Mouse (Mus musculus) gastrocnemius, adult 2 months (tissue): Measurements from ENCODE around the gene Gm5105. TPM values are rescaled to one million over a fixed set of nuclear protein-coding genes. Genes with fewer than 3 reads are reported as not detected.

Source experiments
- DNase-seq: peaks from one replicate; pipeline ENCODE4 v3.0.0; 2022
- H3K27ac ChIP-seq: fragments of 200-600 bp; 2 replicates; pipeline ENCODE4 v1.8.1; 2022; ENCODE audit warnings: mild to moderate bottlenecking
- H3K4me3 ChIP-seq: fragments of 200-600 bp; 2 replicates; pipeline ENCODE4 v1.8.1; 2022; ENCODE audit warnings: mild to moderate bottlenecking, moderate library complexity
- CTCF ChIP-seq: fragments of 200-600 bp; IDR thresholded peaks from 2 replicates; pipeline ENCODE4 v1.8.1; 2022; ENCODE audit warnings: antibody characterized with exemption, mild to moderate bottlenecking, moderate library complexity
- intact Hi-C: fragments of 180-260 bp; cut with DNase I; formaldehyde crosslinking; loops from one replicate; pipeline ENCODE4 v1.15.1; 2025
- total RNA-seq, 2 experiments: library from RNA; stranded (reverse); gene quantifications; 2 replicates each; pipeline ENCODE4 v1.2.3; 2021

Gene Gm5105
- total RNA-seq, 2 experiments from 2014 or later, result 1.3 to 1.8 TPM

DNA sequence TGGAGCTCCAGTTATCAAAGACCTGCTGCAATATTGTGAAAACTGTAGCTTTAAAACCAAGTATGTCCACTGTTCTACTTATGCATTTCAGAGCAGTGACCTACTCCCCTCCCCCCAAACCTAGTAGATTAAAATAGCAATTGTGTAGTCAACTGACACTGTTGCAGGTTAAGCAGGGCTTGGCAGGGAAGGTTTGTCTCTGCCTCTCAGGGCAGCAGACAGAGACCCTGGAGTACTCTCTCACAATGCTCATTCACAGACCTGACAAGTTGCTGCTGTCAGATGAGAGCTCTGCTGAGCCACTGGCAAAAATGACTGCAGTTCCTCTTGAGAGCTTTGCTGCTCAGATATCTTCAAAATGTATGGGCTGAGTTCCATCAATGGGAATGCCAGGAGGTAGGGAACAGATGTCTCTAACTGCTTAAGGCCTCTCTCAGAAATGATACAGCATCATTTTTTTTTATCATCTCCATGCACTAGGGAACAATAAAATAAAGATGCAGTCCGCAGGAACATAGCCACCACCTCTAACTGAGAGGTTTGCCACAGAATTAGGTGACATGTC lies 16.0 kb upstream of the Gm5105 start:
- DNase-seq, result no peak
- intact Hi-C loops, result no loop called here
- no peak overlapping the region for H3K4me3 ChIP-seq
- TF ChIP-seq CTCF, result no peak
- H3K27ac ChIP-seq, result peak overlapping the region; percentile 77

DNA sequence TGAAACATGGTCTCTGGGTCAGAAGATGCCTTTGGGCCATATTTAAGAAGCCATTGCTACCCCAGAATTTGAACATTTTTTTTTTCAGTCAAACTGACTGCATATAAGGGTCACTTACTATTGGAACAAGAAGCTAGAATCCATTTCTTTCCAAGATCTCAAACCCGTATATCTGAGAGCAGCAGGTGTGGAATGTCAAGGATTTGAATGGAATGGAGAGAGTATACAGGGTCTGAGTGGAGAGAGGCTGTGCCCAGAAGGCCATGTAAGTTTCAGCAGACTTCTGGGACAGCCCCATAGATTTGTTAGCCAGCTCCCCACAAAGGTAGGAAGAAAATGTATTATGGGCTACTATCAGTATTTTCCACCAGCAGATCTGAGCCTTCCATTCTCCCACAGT lies 11.5 kb upstream of the Gm5105 start:
- Histone ChIP-seq H3K4me3 (no peak overlapping the region), H3K27ac (no peak overlapping the region; the same call in 1 of the 2 replicates)
- DNase-seq, result no peak
- intact Hi-C loops, result no loop called here
- TF ChIP-seq CTCF, result no peak

- intact Hi-C loops, result no loop called here
- H3K27ac ChIP-seq, result peak overlapping the region; percentile 68; the same call in 1 of the 2 replicates
- DNase-seq, result no peak
- H3K4me3 ChIP-seq, result no peak overlapping the region
- no peak for TF ChIP-seq CTCF
Measured at GRCm38 (mm10) chr3:138077476-138078340, 10.5 kb upstream of the Gm5105 start.

DNA sequence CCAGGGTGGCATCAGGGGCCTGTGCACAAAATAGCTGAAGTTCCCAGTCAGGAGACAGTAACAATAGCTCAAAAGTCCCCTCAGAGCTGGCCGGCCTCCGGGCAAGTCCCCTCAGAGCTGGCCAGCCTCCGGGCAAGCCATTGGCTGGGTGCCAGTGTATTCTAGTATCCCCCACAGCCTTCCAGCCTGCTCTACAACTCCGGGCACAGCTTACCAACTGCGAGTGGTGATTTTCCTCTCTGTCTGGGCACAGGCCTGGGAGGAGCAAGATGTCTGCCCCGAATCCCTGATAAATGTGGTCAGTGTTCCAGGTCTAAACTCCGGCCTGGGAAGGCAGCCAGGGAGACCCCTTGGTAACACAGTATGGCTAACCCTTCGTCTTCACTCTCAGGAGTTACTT lies 8.0 kb upstream of the Gm5105 start:
- peak; percentile 75 for DNase-seq
- no peak for TF ChIP-seq CTCF
- intact Hi-C loops, result no loop called here
- H3K27ac ChIP-seq, result peak overlapping the region; percentile 68
- H3K4me3 ChIP-seq, result peak overlapping the region; percentile 41

DNA sequence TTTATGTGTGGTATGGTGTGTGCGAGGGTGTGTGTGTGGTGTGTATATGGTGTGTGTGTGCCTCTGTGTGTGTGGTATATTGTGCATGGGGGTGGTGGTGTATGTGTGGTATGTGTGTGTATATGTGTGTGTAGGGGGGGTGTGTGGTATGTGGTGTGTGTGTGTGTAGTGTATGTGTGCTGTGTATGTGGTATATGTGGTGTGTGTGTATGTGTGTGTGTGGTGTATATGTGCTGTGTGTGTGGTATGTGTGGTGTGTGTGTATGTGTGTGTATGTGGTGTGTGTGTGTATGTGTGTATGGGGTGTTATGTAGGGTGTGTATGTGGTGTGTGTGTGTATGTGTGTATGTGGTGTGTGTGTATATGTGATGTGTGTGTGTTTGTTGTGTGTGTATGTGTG lies 7.0 kb upstream of the Gm5105 start:
- no peak overlapping the region for H3K27ac ChIP-seq
- H3K4me3 ChIP-seq, result no peak overlapping the region
- intact Hi-C loops, result no loop called here
- TF ChIP-seq CTCF, result no peak
- DNase-seq, result no peak

DNA sequence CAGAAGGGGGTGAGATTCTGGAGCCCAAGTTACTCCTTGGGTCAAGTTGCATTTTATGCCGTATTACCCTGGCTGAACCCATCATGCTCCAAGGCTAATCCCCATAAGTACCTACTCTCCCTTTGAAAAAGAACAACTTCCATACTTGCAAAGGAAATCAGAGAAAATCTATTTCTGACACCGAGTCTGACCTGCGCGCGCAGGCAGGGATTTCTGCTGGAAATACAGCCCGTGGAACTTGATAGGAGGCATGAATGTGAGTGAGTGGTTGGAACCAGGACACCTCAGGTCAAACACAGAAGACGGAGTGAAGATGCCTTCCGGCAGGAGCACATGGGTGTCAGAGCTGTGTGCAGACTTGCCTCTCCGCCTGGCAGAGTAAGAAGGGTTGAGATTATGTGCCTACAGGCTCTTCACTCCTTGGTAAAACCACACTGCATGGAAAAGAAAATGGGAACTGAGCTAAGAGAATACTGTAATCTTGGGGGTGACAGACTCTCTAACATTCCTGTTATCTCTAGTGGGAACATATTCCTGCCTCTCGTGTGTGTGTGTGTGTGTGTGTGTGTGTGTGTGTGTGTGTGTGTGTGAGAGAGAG lies 4.4 kb upstream of the Gm5105 start:
- DNase-seq, result peak; percentile 76
- Histone ChIP-seq H3K27ac (peak overlapping the region; percentile 97), H3K4me3 (peak overlapping the region; percentile 75)
- intact Hi-C loops, result loop anchor here (2.0 kb wide), 2 partner anchors 47 to 81 kb away; no protein-coding TSS in a partner anchor
- TF ChIP-seq CTCF, result no peak

DNA sequence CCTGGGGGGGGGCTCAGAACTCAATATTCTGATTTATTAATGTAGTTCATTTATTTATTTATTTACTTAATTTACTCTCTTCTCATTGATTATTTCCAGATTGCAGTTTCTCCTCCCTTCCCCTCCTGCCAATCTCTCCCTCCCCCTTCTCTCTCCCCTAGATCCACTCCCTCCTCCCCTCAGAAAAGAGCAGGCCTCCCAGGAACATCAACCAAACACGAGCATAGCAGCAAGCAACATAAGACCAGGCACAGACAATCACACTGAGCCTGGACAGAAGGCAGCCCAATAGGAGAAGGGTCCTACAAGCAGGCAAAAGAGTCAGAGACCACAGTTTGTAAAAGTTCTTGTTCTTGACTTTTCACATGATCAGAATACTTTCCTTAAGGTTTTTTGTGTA lies 3.8 kb upstream of the Gm5105 start:
- no peak for DNase-seq
- intact Hi-C loops, result loop anchor here (2.0 kb wide), 1 partner anchor 80 kb away; no protein-coding TSS in a partner anchor
- Histone ChIP-seq H3K4me3 (peak overlapping the region; percentile 75), H3K27ac (peak overlapping the region; percentile 97)
- no peak for TF ChIP-seq CTCF

GRCm38 (mm10) chr3:138069756-138070511 lies 2.7 kb upstream of the Gm5105 start:
- intact Hi-C loops, result loop anchor here (2.0 kb wide), 1 partner anchor 79 kb away; no protein-coding TSS in a partner anchor
- peak; percentile 45 for DNase-seq
- Histone ChIP-seq H3K27ac (peak overlapping the region; percentile 97), H3K4me3 (peak overlapping the region; percentile 75)
- TF ChIP-seq CTCF, result no peak

- DNase-seq, result peak; percentile 65
- Histone ChIP-seq H3K27ac (peak overlapping the region; percentile 97), H3K4me3 (peak overlapping the region; percentile 75)
- TF ChIP-seq CTCF, result no peak
- intact Hi-C loops, result no loop called here
Measured at GRCm38 (mm10) chr3:138068103-138068502, 915 bp upstream of the Gm5105 start.

DNA sequence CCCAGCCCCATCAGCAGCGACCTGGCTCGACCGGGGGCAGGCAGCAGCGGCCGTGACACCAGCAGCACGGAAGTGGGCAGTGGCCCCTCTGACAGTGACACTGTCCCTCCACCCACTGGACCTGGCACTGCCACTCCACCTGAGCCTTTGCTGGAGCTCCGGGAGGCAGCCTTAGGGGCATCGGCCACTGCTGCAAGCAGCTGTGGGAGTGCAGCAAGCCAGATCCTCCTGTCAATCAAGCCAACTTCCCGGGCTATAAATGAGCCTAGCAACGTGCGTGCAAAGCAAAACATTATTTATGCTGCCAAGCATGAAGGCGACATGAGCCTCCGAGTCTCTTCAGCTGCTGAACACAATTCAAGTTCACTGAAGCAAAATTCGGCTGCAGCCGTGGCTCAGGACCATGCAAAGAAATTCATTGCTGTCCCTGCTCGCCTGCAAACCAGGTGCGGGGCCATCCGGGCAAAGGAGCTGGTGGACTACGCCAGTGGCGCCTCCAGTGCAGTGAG lies 786 bp downstream of the Gm5105 start:
- H3K27ac ChIP-seq, result peak overlapping the region; percentile 97
- DNase-seq, result peak; percentile 87
- TF ChIP-seq CTCF, result no peak
- peak overlapping the region; percentile 75 for H3K4me3 ChIP-seq
- intact Hi-C loops, result loop anchor here (2.0 kb wide), 1 partner anchor 38 kb away; no protein-coding TSS in a partner anchor

GRCm38 (mm10) chr3:138065930-138066329 lies 1.3 kb downstream of the Gm5105 start:
- intact Hi-C loops, result loop anchor here (2.0 kb wide), 1 partner anchor 37 kb away; no protein-coding TSS in a partner anchor
- Histone ChIP-seq H3K27ac (peak overlapping the region; percentile 97), H3K4me3 (peak overlapping the region; percentile 75)
- no peak for TF ChIP-seq CTCF
- no peak for DNase-seq
